Mouse (Mus musculus): ENCODE data around the gene Cadm3. TPM values are rescaled to one million over a fixed set of nuclear protein-coding genes. Genes with fewer than 3 reads are reported as not detected.

Gene Cadm3
- polyA plus RNA-seq, 1 experiment = 0.05 TPM

DNA sequence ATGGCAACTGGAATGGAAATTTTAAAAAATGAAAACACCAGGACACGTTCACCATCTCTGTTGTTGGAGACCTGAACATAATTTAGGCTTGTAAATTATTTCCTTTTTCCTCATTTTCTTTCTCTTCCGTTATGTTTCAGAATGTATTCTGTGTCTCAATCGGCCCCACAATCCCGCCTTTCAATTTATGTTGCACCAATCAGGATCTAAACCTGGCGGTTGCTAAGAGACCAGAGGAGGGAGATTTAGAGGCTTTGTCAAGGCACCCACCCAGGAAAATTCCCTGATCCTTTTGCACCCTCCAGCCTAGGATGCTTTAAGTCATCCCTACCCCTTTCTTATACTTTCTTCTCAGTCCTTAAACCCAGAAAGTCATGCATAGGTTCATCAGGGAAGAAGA is 37.8 kb downstream of the Cadm3 start:
- peaks cover 93% of the 10 kb centered on the region for H3K4me1 ChIP-seq (ENCODE audit: control insufficient read depth)
- no peaks in the 10 kb centered on the region for H3K27me3 ChIP-seq (ENCODE audit: control insufficient read depth)
- H3K4me3 ChIP-seq (replicated peaks) = peak overlapping the region; percentile 74
- peaks cover 78% of the 10 kb centered on the region for H3K36me3 ChIP-seq (ENCODE audit: control insufficient read depth)
- no peaks in the 10 kb centered on the region for H3K9me3 ChIP-seq (ENCODE audit: control insufficient read depth, low read length)
- TF ChIP-seq GATA1 (IDR thresholded peaks at IDR 0.05; ENCODE audit: low read length) (no peak), TAL1 (IDR thresholded peaks at IDR 0.05; ENCODE audit: low read length) (no peak)

DNA sequence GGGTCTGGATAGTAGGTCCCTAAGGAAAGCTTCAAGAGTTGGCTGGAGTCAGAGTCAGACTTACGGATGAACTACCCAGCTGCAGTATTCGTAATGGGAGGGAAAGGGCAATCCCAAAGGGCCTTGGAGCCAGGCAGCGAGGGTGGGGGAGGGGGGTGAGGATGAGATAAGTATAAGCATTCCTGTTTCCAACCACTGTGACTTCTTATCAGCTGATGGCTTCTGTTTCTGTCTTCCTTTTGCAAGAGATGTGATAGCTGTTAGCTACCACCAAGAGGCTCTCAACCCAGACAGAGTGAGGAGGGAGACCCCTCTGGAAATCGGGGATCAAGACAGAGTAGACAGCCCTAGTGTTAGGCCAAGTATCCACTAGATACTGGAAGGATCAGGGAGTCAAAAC is 38.3 kb downstream of the Cadm3 start:
- Histone ChIP-seq H3K4me3 (replicated peaks) (peak overlapping the region; percentile 74), H3K4me1 (ENCODE audit: control insufficient read depth) (peaks cover 93% of the 10 kb centered on the region), H3K36me3 (ENCODE audit: control insufficient read depth) (peaks cover 76% of the 10 kb centered on the region), H3K9me3 (ENCODE audit: control insufficient read depth, low read length) (no peaks in the 10 kb centered on the region), H3K27me3 (ENCODE audit: control insufficient read depth) (no peaks in the 10 kb centered on the region)
- TF ChIP-seq TAL1 (IDR thresholded peaks at IDR 0.05; ENCODE audit: low read length) (peak; percentile 87), GATA1 (IDR thresholded peaks at IDR 0.05; ENCODE audit: low read length) (peak; percentile 89)

DNA sequence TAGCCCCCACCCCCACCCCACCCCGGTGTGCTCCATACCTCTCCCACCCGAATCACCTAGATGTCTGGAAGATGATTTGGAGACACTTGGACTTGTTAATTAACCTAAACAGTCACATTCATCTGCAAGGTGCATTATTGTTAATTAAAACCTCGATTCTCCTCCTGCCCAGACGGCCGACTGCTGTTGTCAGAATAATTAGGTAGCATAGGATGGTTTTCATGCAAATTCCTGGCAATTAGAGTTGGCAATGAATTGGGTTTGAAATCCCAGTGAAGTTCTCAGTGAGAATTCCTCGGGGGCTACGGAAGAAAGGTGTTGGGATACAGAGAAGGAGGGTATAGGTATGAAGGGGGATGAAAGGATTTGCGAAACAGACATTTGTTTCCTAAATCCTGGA is 39.0 kb downstream of the Cadm3 start:
- Histone ChIP-seq H3K36me3 (ENCODE audit: control insufficient read depth) (peaks cover 76% of the 10 kb centered on the region), H3K27me3 (ENCODE audit: control insufficient read depth) (no peaks in the 10 kb centered on the region), H3K4me3 (replicated peaks) (peak overlapping the region; percentile 74), H3K4me1 (ENCODE audit: control insufficient read depth) (peaks cover 92% of the 10 kb centered on the region), H3K9me3 (ENCODE audit: control insufficient read depth, low read length) (no peaks in the 10 kb centered on the region)
- no peak for TF ChIP-seq TAL1 (IDR thresholded peaks at IDR 0.05; ENCODE audit: low read length)
- TF ChIP-seq GATA1 (IDR thresholded peaks at IDR 0.05; ENCODE audit: low read length) = no peak

DNA sequence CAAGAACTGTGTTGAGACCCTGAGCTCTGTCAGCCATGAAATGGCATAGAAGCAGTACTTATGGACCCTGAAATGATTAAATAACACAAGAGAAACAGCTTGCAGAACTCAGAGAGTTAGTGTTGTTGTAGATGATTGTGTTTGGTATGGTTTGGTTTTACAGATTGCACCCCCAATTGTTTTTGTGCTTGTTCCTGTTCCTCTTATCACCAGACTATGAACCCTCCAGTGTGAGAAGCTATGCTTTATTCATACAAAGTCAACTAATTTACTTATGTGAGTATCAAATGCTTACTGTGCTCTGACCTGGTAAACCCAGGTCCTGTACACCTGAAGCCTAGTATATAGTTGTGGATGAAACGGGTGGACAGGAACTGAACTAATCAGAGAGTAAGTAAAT is 40.9 kb downstream of the Cadm3 start:
- peaks cover 64% of the 10 kb centered on the region for H3K36me3 ChIP-seq (ENCODE audit: control insufficient read depth)
- TF ChIP-seq GATA1 (IDR thresholded peaks at IDR 0.05; ENCODE audit: low read length) = no peak
- TF ChIP-seq TAL1 (IDR thresholded peaks at IDR 0.05; ENCODE audit: low read length) = no peak
- peaks cover 95% of the 10 kb centered on the region for H3K4me1 ChIP-seq (ENCODE audit: control insufficient read depth)
- peak overlapping the region; percentile 28 for H3K4me3 ChIP-seq (replicated peaks)
- H3K9me3 ChIP-seq (ENCODE audit: control insufficient read depth, low read length) = no peaks in the 10 kb centered on the region
- no peaks in the 10 kb centered on the region for H3K27me3 ChIP-seq (ENCODE audit: control insufficient read depth)

DNA sequence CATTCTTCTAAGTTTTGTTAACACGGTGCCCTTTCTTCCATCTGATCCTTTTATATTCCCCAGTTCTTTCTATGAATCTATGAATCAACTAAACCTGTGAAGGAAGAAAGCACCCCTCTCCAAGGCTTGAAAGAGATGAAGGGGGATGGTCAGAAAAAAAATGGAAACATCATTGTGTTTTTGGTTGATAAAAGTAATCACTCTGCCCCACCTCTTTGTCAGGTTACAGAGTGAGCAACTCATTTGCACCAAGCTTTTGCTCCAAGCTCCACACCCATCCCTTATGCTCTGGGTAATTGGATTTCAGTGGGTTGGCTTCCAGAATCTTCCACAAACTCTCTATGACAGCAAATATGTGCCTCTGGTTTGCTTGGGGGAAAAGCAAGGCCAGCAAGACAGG is 42.1 kb downstream of the Cadm3 start:
- Histone ChIP-seq H3K9me3 (ENCODE audit: control insufficient read depth, low read length) (no peaks in the 10 kb centered on the region), H3K27me3 (ENCODE audit: control insufficient read depth) (no peaks in the 10 kb centered on the region), H3K4me1 (ENCODE audit: control insufficient read depth) (peaks cover 84% of the 10 kb centered on the region), H3K36me3 (ENCODE audit: control insufficient read depth) (peaks cover 52% of the 10 kb centered on the region), H3K4me3 (replicated peaks) (peak overlapping the region; percentile 32)
- TF ChIP-seq TAL1 (IDR thresholded peaks at IDR 0.05; ENCODE audit: low read length) = no peak; the same call in 2 of the 3 replicates
- TF ChIP-seq GATA1 (IDR thresholded peaks at IDR 0.05; ENCODE audit: low read length) = 0 out of 2 replicates have a peak, but pooled peaks have one; percentile 2

DNA sequence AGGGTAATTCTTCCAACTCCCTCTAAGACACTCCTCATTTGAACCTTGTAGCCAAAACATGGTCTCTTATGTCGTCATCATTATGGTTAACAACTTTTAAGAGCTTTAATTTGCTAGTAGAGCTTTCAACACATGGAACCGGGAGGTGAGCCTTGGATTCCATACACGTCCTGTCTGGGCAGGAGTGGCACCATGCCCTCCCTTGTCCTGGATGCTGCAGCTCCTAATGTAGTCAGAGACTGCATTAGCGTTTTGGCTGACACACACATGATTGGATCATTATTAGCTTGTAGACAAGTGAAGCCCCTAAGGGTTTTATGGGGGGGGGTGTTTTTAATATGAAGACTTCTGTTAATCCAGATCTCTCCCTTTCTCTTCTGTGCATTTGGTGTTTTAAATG is 42.5 kb downstream of the Cadm3 start:
- Histone ChIP-seq H3K27me3 (ENCODE audit: control insufficient read depth) (no peaks in the 10 kb centered on the region), H3K36me3 (ENCODE audit: control insufficient read depth) (peaks cover 48% of the 10 kb centered on the region), H3K9me3 (ENCODE audit: control insufficient read depth, low read length) (no peaks in the 10 kb centered on the region), H3K4me3 (replicated peaks) (no peak overlapping the region), H3K4me1 (ENCODE audit: control insufficient read depth) (peaks cover 80% of the 10 kb centered on the region)
- no peak for TF ChIP-seq GATA1 (IDR thresholded peaks at IDR 0.05; ENCODE audit: low read length)
- TF ChIP-seq TAL1 (IDR thresholded peaks at IDR 0.05; ENCODE audit: low read length) = no peak

DNA sequence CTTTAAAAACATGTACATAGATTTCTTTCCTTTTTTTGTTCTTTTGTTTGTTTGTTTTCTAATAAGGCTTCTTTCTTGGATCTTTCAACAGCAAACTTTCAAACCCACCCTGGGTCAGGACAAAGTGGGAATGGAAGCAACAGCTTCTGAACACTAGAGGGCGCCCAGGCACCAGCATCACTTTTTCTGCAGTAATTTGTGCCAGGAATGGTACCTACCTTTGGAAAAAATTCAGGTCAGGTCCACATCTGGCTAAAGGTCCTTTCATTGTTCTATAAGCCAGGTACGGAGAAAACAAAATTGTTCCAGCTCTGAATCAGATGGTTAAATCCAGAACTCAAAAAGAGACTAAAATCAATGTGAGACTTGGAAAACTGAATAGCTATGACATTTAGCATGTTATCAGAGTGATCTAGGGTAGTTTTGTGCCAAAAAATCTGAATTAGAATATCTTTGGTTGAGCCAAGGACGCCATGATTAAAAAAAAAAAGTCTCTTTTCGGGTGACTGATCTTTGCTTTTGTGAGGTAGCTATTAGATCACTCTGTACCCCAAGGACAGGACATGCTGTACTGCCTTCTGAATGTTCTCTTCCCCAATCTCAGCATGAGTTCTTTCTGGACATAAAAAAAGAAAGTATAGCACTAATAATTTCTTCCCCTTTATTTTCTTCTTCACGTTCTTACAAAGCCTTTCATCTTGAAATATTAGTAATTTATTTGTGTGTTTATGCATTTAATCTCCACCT is 43.5 kb downstream of the Cadm3 start:
- Histone ChIP-seq H3K4me1 (ENCODE audit: control insufficient read depth) (peaks cover 71% of the 10 kb centered on the region), H3K36me3 (ENCODE audit: control insufficient read depth) (peaks cover 38% of the 10 kb centered on the region), H3K4me3 (replicated peaks) (no peak overlapping the region), H3K9me3 (ENCODE audit: control insufficient read depth, low read length) (no peaks in the 10 kb centered on the region), H3K27me3 (ENCODE audit: control insufficient read depth) (no peaks in the 10 kb centered on the region)
- TF ChIP-seq TAL1 (IDR thresholded peaks at IDR 0.05; ENCODE audit: low read length) = no peak
- no peak for TF ChIP-seq GATA1 (IDR thresholded peaks at IDR 0.05; ENCODE audit: low read length)

DNA sequence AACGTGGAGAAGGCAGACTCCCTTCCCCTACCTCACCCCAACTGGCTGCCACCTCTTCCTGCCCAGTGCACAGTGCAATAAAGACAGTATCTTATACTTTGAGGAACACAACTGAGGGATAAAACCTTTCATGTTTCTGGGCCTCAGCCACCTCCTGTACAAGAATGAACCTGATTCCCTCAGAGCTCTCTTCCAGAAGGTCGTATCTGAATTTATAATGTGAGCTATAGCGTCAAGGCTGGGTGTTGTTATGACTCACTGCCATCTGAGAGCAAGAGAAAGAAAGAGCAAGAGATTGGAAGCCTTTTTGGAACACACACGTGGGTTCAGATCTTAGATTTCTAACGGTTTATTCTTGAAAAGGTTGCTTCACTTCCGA is 45.3 kb downstream of the Cadm3 start:
- Histone ChIP-seq H3K9me3 (ENCODE audit: control insufficient read depth, low read length) (no peaks in the 10 kb centered on the region), H3K4me1 (ENCODE audit: control insufficient read depth) (peaks cover 61% of the 10 kb centered on the region), H3K36me3 (ENCODE audit: control insufficient read depth) (peaks cover 21% of the 10 kb centered on the region), H3K4me3 (replicated peaks) (no peak overlapping the region), H3K27me3 (ENCODE audit: control insufficient read depth) (no peaks in the 10 kb centered on the region)
- TF ChIP-seq TAL1 (IDR thresholded peaks at IDR 0.05; ENCODE audit: low read length) = no peak
- no peak for TF ChIP-seq GATA1 (IDR thresholded peaks at IDR 0.05; ENCODE audit: low read length)

DNA sequence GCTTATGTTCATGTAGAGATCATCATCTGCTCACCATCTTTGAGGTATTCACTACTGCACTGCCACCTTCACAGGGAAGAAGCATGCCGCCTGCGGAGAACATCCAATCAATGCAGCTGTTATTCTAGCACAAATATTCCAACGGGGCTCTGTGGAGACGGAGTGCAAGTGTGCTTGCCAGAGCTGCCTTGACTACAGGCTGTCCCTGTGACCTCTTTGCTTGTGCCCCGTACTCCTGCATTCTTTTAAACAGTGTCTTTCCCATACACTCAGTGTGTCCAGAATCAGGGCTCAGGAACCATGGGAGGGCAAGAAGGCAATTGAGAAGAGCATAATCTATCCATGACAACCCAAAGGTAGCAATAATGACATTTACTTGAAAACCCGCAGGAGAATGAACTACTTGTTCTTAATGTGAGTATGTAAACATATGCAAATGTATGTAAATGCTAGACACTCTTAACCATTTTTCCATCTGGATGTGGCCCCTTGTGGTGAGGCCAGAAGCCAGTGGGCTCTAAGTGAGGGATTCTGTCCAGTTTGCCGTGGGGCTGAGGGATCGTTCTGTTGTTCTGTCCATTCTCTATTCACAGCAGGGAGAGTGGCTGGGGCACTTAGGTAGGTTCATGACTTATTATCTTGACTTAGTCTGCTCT is 45.8 kb downstream of the Cadm3 start:
- Histone ChIP-seq H3K27me3 (ENCODE audit: control insufficient read depth) (no peaks in the 10 kb centered on the region), H3K4me1 (ENCODE audit: control insufficient read depth) (peaks cover 57% of the 10 kb centered on the region), H3K9me3 (ENCODE audit: control insufficient read depth, low read length) (no peaks in the 10 kb centered on the region), H3K4me3 (replicated peaks) (no peak overlapping the region), H3K36me3 (ENCODE audit: control insufficient read depth) (peaks cover 15% of the 10 kb centered on the region)
- TF ChIP-seq TAL1 (IDR thresholded peaks at IDR 0.05; ENCODE audit: low read length) (no peak), GATA1 (IDR thresholded peaks at IDR 0.05; ENCODE audit: low read length) (no peak)
